Mouse (Mus musculus): ENCODE data around the gene Zbtb26. TPM values are rescaled to one million over a fixed set of nuclear protein-coding genes. Genes with fewer than 3 reads are reported as not detected.

Zbtb26 gene
- total RNA-seq (2014; rRNA removed), result 14.3 and 15.1 TPM in 2 replicates
- polyA plus RNA-seq (2015; fragmentation: Nextera tagmentation; extraction: Ambion mirVana), result 2.5 and 2.6 TPM in 2 replicates

- no peak for TF ChIP-seq CTCF (IDR thresholded peaks at IDR 0.05)
- Histone ChIP-seq H3K27me3 (ENCODE audit: insufficient read depth, low read length) (no peaks in the 10 kb centered on the region), H3K4me2 (ENCODE audit: low read depth, low read length, poor library complexity, severe bottlenecking) (peak within 1 kb of the TSS; percentile 59), H3K9ac (replicated peaks; ENCODE audit: low read length, poor library complexity, severe bottlenecking) (peak within 1 kb of the TSS; percentile 94), H3K4me1 (ENCODE audit: insufficient read depth, low read length) (peaks cover 9% of the 10 kb centered on the region; the same call in 1 of the 2 replicates), H3K4me3 (ENCODE audit: low read depth, low read length) (peak within 1 kb of the TSS; percentile 84), H3K9me3 (ENCODE audit: low read length) (no peaks in the 10 kb centered on the region), H3K36me3 (ENCODE audit: insufficient read depth, low read length) (no peaks in the 10 kb centered on the region), H3K27ac (ENCODE audit: low read depth, low read length) (peak within 1 kb of the TSS; percentile 90)
- ATAC-seq (ENCODE audit: low FRiP score) (peak; percentile 99), DNase-seq (ENCODE audit: low spot score) (peak; percentile 97)
- WGBS, result 2% methylated on average over 51 of the region's 51 CpGs
Observed at GRCm38 (mm10) chr2:37442611-37443591, at the start of gene Zbtb26, which contains the start of the genes Zbtb6 and Rabgap1. Gene Zbtb26, minus strand, starts transcription at chr2:37443135. Gene Zbtb6, minus strand, starts transcription at chr2:37443171. Gene Rabgap1, plus strand, starts transcription at chr2:37443279.

DNA sequence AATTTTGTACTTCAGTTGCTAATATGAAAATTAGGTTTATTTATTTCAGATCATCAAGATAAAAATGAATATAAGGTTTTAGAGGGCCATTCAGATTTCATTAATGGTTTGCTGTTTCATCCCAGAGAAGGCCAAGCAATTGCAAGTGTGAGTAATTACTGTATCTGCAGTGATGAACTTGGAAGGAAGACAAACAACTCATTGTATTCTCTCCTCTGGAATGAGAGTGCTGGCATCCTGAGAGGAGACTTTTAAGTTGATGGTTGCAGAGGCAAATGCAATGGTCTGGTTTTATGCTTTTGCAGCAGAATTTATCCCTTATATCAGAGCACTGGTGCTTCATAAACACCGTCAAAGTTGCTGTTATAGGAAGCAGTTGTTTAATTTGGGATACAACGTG is 46.0 kb upstream of the Zbtb26 start:
- Histone ChIP-seq H3K27me3 (ENCODE audit: insufficient read depth, low read length) (no peaks in the 10 kb centered on the region), H3K36me3 (ENCODE audit: insufficient read depth, low read length) (peaks cover 30% of the 10 kb centered on the region; the same call in 1 of the 2 replicates), H3K27ac (ENCODE audit: low read depth, low read length) (no peak overlapping the region), H3K4me3 (ENCODE audit: low read depth, low read length) (no peak overlapping the region), H3K9me3 (ENCODE audit: low read length) (no peaks in the 10 kb centered on the region), H3K4me2 (ENCODE audit: low read depth, low read length, poor library complexity, severe bottlenecking) (no peak overlapping the region), H3K9ac (replicated peaks; ENCODE audit: low read length, poor library complexity, severe bottlenecking) (no peak overlapping the region), H3K4me1 (ENCODE audit: insufficient read depth, low read length) (no peaks in the 10 kb centered on the region)
- no peak for TF ChIP-seq CTCF (IDR thresholded peaks at IDR 0.05)
- WGBS, result 96% methylated on average over 2 of the region's 2 CpGs
- no peak for DNase-seq (ENCODE audit: low spot score)
- no peak for ATAC-seq (ENCODE audit: low FRiP score)

DNA sequence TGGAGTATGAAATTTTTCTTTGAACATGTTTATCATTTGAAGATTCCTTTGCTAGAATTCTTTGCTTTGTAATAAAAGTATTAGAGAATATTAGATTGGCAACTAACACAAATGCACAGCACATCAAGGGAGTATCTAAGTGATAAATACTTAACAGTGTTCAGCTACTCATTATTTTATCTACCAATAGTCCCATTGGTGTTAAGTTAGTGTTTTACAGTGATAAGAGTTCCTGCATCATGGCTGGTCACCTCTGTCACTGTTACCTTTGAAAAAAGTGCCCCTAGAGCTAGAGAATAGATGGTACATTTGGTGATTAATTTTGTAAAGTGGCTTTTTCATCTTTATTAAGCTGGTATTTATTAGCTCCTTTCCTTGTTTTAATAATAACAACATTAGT is 43.5 kb upstream of the Zbtb26 start:
- Histone ChIP-seq H3K9me3 (ENCODE audit: low read length) (no peaks in the 10 kb centered on the region), H3K4me2 (ENCODE audit: low read depth, low read length, poor library complexity, severe bottlenecking) (no peak overlapping the region), H3K27me3 (ENCODE audit: insufficient read depth, low read length) (no peaks in the 10 kb centered on the region), H3K4me3 (ENCODE audit: low read depth, low read length) (no peak overlapping the region), H3K4me1 (ENCODE audit: insufficient read depth, low read length) (no peaks in the 10 kb centered on the region), H3K36me3 (ENCODE audit: insufficient read depth, low read length) (peaks cover 30% of the 10 kb centered on the region), H3K27ac (ENCODE audit: low read depth, low read length) (no peak overlapping the region), H3K9ac (replicated peaks; ENCODE audit: low read length, poor library complexity, severe bottlenecking) (no peak overlapping the region)
- ATAC-seq (ENCODE audit: low FRiP score) (no peak), DNase-seq (ENCODE audit: low spot score) (no peak)
- TF ChIP-seq CTCF (IDR thresholded peaks at IDR 0.05), result no peak

- Histone ChIP-seq H3K36me3 (ENCODE audit: insufficient read depth, low read length) (peaks cover 27% of the 10 kb centered on the region), H3K27ac (ENCODE audit: low read depth, low read length) (no peak overlapping the region), H3K4me2 (ENCODE audit: low read depth, low read length, poor library complexity, severe bottlenecking) (no peak overlapping the region), H3K4me3 (ENCODE audit: low read depth, low read length) (no peak overlapping the region), H3K9me3 (ENCODE audit: low read length) (no peaks in the 10 kb centered on the region), H3K4me1 (ENCODE audit: insufficient read depth, low read length) (no peaks in the 10 kb centered on the region), H3K27me3 (ENCODE audit: insufficient read depth, low read length) (no peaks in the 10 kb centered on the region), H3K9ac (replicated peaks; ENCODE audit: low read length, poor library complexity, severe bottlenecking) (no peak overlapping the region)
- TF ChIP-seq CTCF (IDR thresholded peaks at IDR 0.05), result peak; percentile 76
- 96% methylated on average over 1 of the region's 1 CpGs for WGBS
- ATAC-seq (ENCODE audit: low FRiP score) (no peak), DNase-seq (ENCODE audit: low spot score) (peak; percentile 67)
Observed at GRCm38 (mm10) chr2:37485370-37485769, 42.4 kb upstream of the Zbtb26 start.

DNA sequence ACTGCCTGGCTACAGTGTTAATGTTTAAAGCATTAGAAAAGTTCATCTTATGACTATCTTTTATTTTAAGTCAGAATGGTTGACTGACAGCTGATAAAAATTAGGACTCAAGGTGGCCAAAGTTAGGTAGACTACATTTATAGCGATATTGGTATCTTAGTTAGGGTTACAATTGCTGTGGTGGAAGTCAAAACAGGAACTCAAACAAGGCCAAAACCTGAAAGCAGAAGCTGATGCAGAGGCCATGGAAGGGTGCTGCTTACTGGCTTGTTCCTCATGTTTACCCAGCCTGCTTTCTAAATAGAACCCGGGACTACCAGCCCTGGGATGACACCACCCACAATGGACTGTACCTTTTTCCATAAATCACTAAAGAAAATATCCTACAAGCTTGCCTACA is 41.2 kb upstream of the Zbtb26 start:
- Histone ChIP-seq H3K36me3 (ENCODE audit: insufficient read depth, low read length) (peaks cover 25% of the 10 kb centered on the region), H3K27ac (ENCODE audit: low read depth, low read length) (no peak overlapping the region), H3K4me2 (ENCODE audit: low read depth, low read length, poor library complexity, severe bottlenecking) (no peak overlapping the region), H3K4me1 (ENCODE audit: insufficient read depth, low read length) (no peaks in the 10 kb centered on the region), H3K4me3 (ENCODE audit: low read depth, low read length) (no peak overlapping the region), H3K27me3 (ENCODE audit: insufficient read depth, low read length) (no peaks in the 10 kb centered on the region), H3K9ac (replicated peaks; ENCODE audit: low read length, poor library complexity, severe bottlenecking) (no peak overlapping the region), H3K9me3 (ENCODE audit: low read length) (no peaks in the 10 kb centered on the region)
- no peak for TF ChIP-seq CTCF (IDR thresholded peaks at IDR 0.05)
- 99% methylated on average over 2 of the region's 2 CpGs for WGBS
- ATAC-seq (ENCODE audit: low FRiP score) (no peak), DNase-seq (ENCODE audit: low spot score) (no peak)

DNA sequence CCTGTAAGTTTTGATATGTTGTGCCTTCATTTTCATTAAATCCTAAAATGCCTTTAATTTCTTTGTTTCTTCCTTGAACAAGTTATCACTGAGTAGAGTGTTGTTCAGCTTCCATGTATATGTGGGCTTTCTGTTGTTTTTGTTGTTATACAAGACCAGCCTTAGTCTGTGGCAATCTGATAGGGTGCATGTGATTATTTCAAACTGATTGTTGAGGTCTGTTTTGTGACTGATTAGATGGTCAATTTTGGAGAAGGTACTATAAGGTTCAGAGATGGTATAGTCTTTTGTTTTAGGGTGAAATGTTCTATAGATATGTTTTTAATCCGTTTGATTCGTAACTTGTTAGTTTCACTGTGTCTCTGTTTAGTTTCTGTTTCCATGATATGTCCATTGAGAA is 37.1 kb upstream of the Zbtb26 start:
- ATAC-seq (ENCODE audit: low FRiP score), result no peak
- Histone ChIP-seq H3K4me2 (ENCODE audit: low read depth, low read length, poor library complexity, severe bottlenecking) (no peak overlapping the region), H3K27me3 (ENCODE audit: insufficient read depth, low read length) (no peaks in the 10 kb centered on the region), H3K36me3 (ENCODE audit: insufficient read depth, low read length) (peaks cover 22% of the 10 kb centered on the region), H3K9me3 (ENCODE audit: low read length) (no peaks in the 10 kb centered on the region), H3K4me3 (ENCODE audit: low read depth, low read length) (no peak overlapping the region), H3K27ac (ENCODE audit: low read depth, low read length) (no peak overlapping the region), H3K4me1 (ENCODE audit: insufficient read depth, low read length) (no peaks in the 10 kb centered on the region), H3K9ac (replicated peaks; ENCODE audit: low read length, poor library complexity, severe bottlenecking) (no peak overlapping the region)
- TF ChIP-seq CTCF (IDR thresholded peaks at IDR 0.05), result no peak
- DNase-seq (ENCODE audit: low spot score), result no peak
- 94% methylated on average over 2 of the region's 2 CpGs for WGBS
